Mouse (Mus musculus) cortical plate, adult 2 months (tissue): ENCODE measurements around the gene Prkar1b.

Source experiments
- CTCF ChIP-seq: fragments of 200-500 bp; IDR thresholded peaks from 2 replicates; pipeline ENCODE4 v1.5.1; 2011; ENCODE audit warnings: mild to moderate bottlenecking, control low read depth, low read length; ENCODE audit not compliant: insufficient read depth; ENCODE audit errors: extremely low read depth
- POLR2A ChIP-seq: fragments of 200-500 bp; IDR thresholded peaks from 2 replicates; pipeline ENCODE4 v1.6.1; 2011; ENCODE audit warnings: mild to moderate bottlenecking, low read length, control low read depth; ENCODE audit not compliant: insufficient read depth; ENCODE audit errors: extremely low read depth

- no peak for TF ChIP-seq CTCF
- no peak for TF ChIP-seq POLR2A
These were observed 11.1 kb upstream of the Prkar1b start for GRCm38 (mm10) chr5:139160899-139161298.
